24 mouse cellular contexts compared by ENCODE assay signal in genomic region chr4:154627419-154628142, GRCm38 (mm10). TPM values are rescaled to one million over a fixed set of nuclear protein-coding genes. Genes with fewer than 3 reads are reported as not detected.
DNase-seq lines count a peak whose midpoint lies in the region; ATAC-seq and TF ChIP-seq lines count a peak whose summit lies in the region.
"Had no signal": no experiment of that assay in that cellular context is flagged by ENCODE, and none has a peak within 500 bp of the region (broad histone marks: within the 10 kb centered on the region; RNA-seq: fewer than 3 reads in every experiment).

No protein-coding gene starts in this region.

- no peak overlapping the region for H3K9ac ChIP-seq in heart, embryonic 16.5 days (ENCODE audit: low read length)
- H3K9ac ChIP-seq in liver, embryonic 13.5 days: peak overlapping the region; percentile 3; the same call in 1 of the 2 replicates
- no peak overlapping the region for H3K9ac ChIP-seq in liver, embryonic 12.5 days
- no peak overlapping the region for H3K9ac ChIP-seq in intestine, embryonic 15.5 days
- H3K9ac ChIP-seq in liver, postnatal 0 days (replicated peaks): no peak overlapping the region
- H3K9ac ChIP-seq: midbrain, embryonic 13.5 days had no signal

- no peaks in the 10 kb centered on the region for H3K36me3 ChIP-seq in heart, embryonic 16.5 days (ENCODE audit: control insufficient read depth, insufficient read depth)
- H3K36me3 ChIP-seq in liver, embryonic 13.5 days: no peaks in the 10 kb centered on the region
- H3K36me3 ChIP-seq in liver, embryonic 12.5 days: no peaks in the 10 kb centered on the region
- H3K36me3 ChIP-seq in intestine, embryonic 15.5 days: no peaks in the 10 kb centered on the region
- H3K36me3 ChIP-seq in liver, postnatal 0 days (replicated peaks; ENCODE audit: insufficient read depth, low read length): no peaks in the 10 kb centered on the region
- H3K36me3 ChIP-seq: midbrain, embryonic 13.5 days had no signal

- no peak overlapping the region for H3K4me3 ChIP-seq in heart, embryonic 16.5 days (ENCODE audit: low read length)
- H3K4me3 ChIP-seq in liver, embryonic 13.5 days (replicated peaks): no peak overlapping the region
- H3K4me3 ChIP-seq in liver, embryonic 12.5 days: no peak overlapping the region
- no peak overlapping the region for H3K4me3 ChIP-seq in intestine, embryonic 15.5 days (replicated peaks)
- no peak overlapping the region for H3K4me3 ChIP-seq in liver, postnatal 0 days (ENCODE audit: low read depth, low read length)
- H3K4me3 ChIP-seq: midbrain, embryonic 13.5 days had no signal

- 0 out of 2 replicates have a peak overlapping the region, but pooled peaks have one; percentile 4 for H3K27ac ChIP-seq in heart, embryonic 16.5 days (ENCODE audit: low read length)
- no peak overlapping the region for H3K27ac ChIP-seq in liver, embryonic 13.5 days
- no peak overlapping the region for H3K27ac ChIP-seq in liver, embryonic 12.5 days
- no peak overlapping the region for H3K27ac ChIP-seq in intestine, embryonic 15.5 days
- H3K27ac ChIP-seq in liver, postnatal 0 days (ENCODE audit: low read depth): no peak overlapping the region
- H3K27ac ChIP-seq: midbrain, embryonic 13.5 days had no signal

- no peak for ATAC-seq in heart, embryonic 16.5 days (replicated peaks; ENCODE audit: extremely low read depth, insufficient read depth, low FRiP score)
- ATAC-seq in liver, embryonic 13.5 days (ENCODE audit: low read depth): 0 out of 2 replicates have a peak, but pooled peaks have one; percentile 21
- no peak for ATAC-seq in liver, embryonic 12.5 days
- peak; percentile 66 for ATAC-seq in intestine, embryonic 15.5 days
- no peak for ATAC-seq in liver, postnatal 0 days
- ATAC-seq: inflammation-experienced regulatory T-cells, adult 6 months; midbrain, embryonic 13.5 days had no signal

- no peak for DNase-seq in heart, postnatal 4 days
- DNase-seq in liver, embryonic 13.5 days: no peak
- no peak for DNase-seq in liver, postnatal 0 days
- no peak for DNase-seq in left cerebral cortex, adult 18-20 months (ENCODE audit: low spot score in 2 of 2)
- no peak for DNase-seq in cerebellum, postnatal 10 days
- DNase-seq: adrenal gland, postnatal 36 days; cerebellum, adult 8-10 months; embryo, embryonic 11 days; gastrocnemius, postnatal 10 days; heart, adult 18-20 months; heart, postnatal 14 days; kidney, postnatal 10 days; layer of hippocampus, adult 9-11 months; lung, adult 2 months; lung, postnatal 36 days; thymus, adult 18-20 months had no signal

- no peaks in the 10 kb centered on the region for H3K9me3 ChIP-seq in heart, embryonic 16.5 days (replicated peaks; ENCODE audit: control insufficient read depth, low read length)
- H3K9me3 ChIP-seq in liver, embryonic 13.5 days (replicated peaks): no peaks in the 10 kb centered on the region
- H3K9me3 ChIP-seq in liver, embryonic 12.5 days (replicated peaks): no peaks in the 10 kb centered on the region
- H3K9me3 ChIP-seq in intestine, embryonic 15.5 days: no peaks in the 10 kb centered on the region
- no peaks in the 10 kb centered on the region for H3K9me3 ChIP-seq in liver, postnatal 0 days (ENCODE audit: low read length)
- H3K9me3 ChIP-seq: midbrain, embryonic 13.5 days had no signal

- H3K4me1 ChIP-seq in heart, embryonic 16.5 days (ENCODE audit: control insufficient read depth, insufficient read depth, low read length): peaks cover 54% of the 10 kb centered on the region
- H3K4me1 ChIP-seq in liver, embryonic 13.5 days (replicated peaks): peaks cover 22% of the 10 kb centered on the region
- no peaks in the 10 kb centered on the region for H3K4me1 ChIP-seq in liver, embryonic 12.5 days
- peaks cover 19% of the 10 kb centered on the region; the same call in 1 of the 2 replicates for H3K4me1 ChIP-seq in intestine, embryonic 15.5 days (replicated peaks)
- H3K4me1 ChIP-seq in liver, postnatal 0 days (ENCODE audit: insufficient read depth): peaks cover 3% of the 10 kb centered on the region; the same call in 1 of the 2 replicates

- WGBS in heart, embryonic 16.5 days: 76% methylated on average over 5 of the region's 5 CpGs
- 61% methylated on average over 5 of the region's 5 CpGs for WGBS in liver, embryonic 13.5 days (ENCODE audit: insufficient replicate concordance)
- WGBS in liver, embryonic 12.5 days (ENCODE audit: insufficient replicate concordance): 72% methylated on average over 5 of the region's 5 CpGs
- WGBS in intestine, embryonic 15.5 days: 68% methylated on average over 5 of the region's 5 CpGs
- 54% methylated on average over 5 of the region's 5 CpGs for WGBS in liver, postnatal 0 days (ENCODE audit: insufficient replicate concordance)

- peak; percentile 43; the same call in 1 of the 2 replicates for TF ChIP-seq EP300 in liver, postnatal 0 days (IDR thresholded peaks at IDR 0.05; ENCODE audit: low read depth)

- H3K4me2 ChIP-seq in heart, embryonic 16.5 days (ENCODE audit: low read depth, low read length): no peak overlapping the region
- no peak overlapping the region for H3K4me2 ChIP-seq in liver, embryonic 13.5 days
- no peak overlapping the region for H3K4me2 ChIP-seq in liver, embryonic 12.5 days
- no peak overlapping the region for H3K4me2 ChIP-seq in intestine, embryonic 15.5 days (replicated peaks)
- H3K4me2 ChIP-seq in liver, postnatal 0 days (ENCODE audit: low read depth, low read length): no peak overlapping the region
- H3K4me2 ChIP-seq: midbrain, embryonic 13.5 days had no signal

- peaks cover 9% of the 10 kb centered on the region; the same call in 1 of the 2 replicates for H3K27me3 ChIP-seq in heart, embryonic 16.5 days (ENCODE audit: control insufficient read depth, insufficient read depth, low read length)
- peaks cover 42% of the 10 kb centered on the region for H3K27me3 ChIP-seq in liver, embryonic 13.5 days
- H3K27me3 ChIP-seq in liver, embryonic 12.5 days (replicated peaks): peaks cover 61% of the 10 kb centered on the region
- peaks cover 21% of the 10 kb centered on the region; the same call in 1 of the 2 replicates for H3K27me3 ChIP-seq in intestine, embryonic 15.5 days (replicated peaks)
- 0 out of 2 replicates have a peak, but pooled peaks cover 3% of the 10 kb centered on the region for H3K27me3 ChIP-seq in liver, postnatal 0 days (ENCODE audit: insufficient read depth, low read length)

- TF ChIP-seq CTCF in liver, postnatal 0 days (IDR thresholded peaks at IDR 0.05; ENCODE audit: low read depth): no peak

RNA-seq across cellular contexts. Expression of gene Prdm16, which starts 9.1 kb away (rescaled TPM):
- 18.2 and 21.9 TPM in 2 replicates for polyA plus RNA-seq in heart, embryonic 16.5 days (2015; fragmentation: Nextera tagmentation; extraction: Ambion mirVana)
- total RNA-seq in heart, postnatal 4 days (2021): 10 to 100 TPM; 25.5 to 26.8 TPM
- polyA plus RNA-seq in liver, embryonic 13.5 days (2015; fragmentation: Nextera tagmentation; extraction: Ambion mirVana): 1.8 and 2.2 TPM in 2 replicates
- polyA plus RNA-seq in liver, embryonic 12.5 days (2016; fragmentation: Nextera tagmentation; extraction: Ambion mirVana): 2.4 and 2.7 TPM in 2 replicates
- polyA plus RNA-seq in intestine, embryonic 15.5 days (2015; fragmentation: Nextera tagmentation; extraction: Ambion mirVana): 16.4 and 17.7 TPM in 2 replicates
- 0.75 and 2.2 TPM in 2 replicates for polyA plus RNA-seq in liver, postnatal 0 days (2015; fragmentation: Nextera tagmentation; extraction: Ambion mirVana)
- total RNA-seq in left cerebral cortex, adult 18-20 months (2021): 1 to 10 TPM; 8.3 to 8.8 TPM

RNA-seq across cellular contexts. Expression of gene Actrt2, which starts 40.1 kb away (rescaled TPM):
- not detected in 2 replicates for polyA plus RNA-seq in heart, embryonic 16.5 days (2015; fragmentation: Nextera tagmentation; extraction: Ambion mirVana)
- total RNA-seq in heart, postnatal 4 days (2021): not detected
- polyA plus RNA-seq in liver, embryonic 13.5 days (2015; fragmentation: Nextera tagmentation; extraction: Ambion mirVana): not detected in 2 replicates
- polyA plus RNA-seq in liver, embryonic 12.5 days (2016; fragmentation: Nextera tagmentation; extraction: Ambion mirVana): not detected in 2 replicates
- polyA plus RNA-seq in intestine, embryonic 15.5 days (2015; fragmentation: Nextera tagmentation; extraction: Ambion mirVana): not detected in 2 replicates
- not detected in 2 replicates for polyA plus RNA-seq in liver, postnatal 0 days (2015; fragmentation: Nextera tagmentation; extraction: Ambion mirVana)
- not detected for total RNA-seq in left cerebral cortex, adult 18-20 months (2021)
- total RNA-seq: adrenal gland, postnatal 36 days; gastrocnemius, postnatal 10 days; heart, adult 18-20 months; heart, postnatal 14 days; left cerebral cortex, postnatal 25 days; neutrophil, adult 5-6 weeks had no signal
- polyA plus RNA-seq: frontal cortex, adult 2 months; inflammation-experienced regulatory T-cells, adult 6 months; lung, adult 2 months; midbrain, embryonic 13.5 days had no signal

Comparison
In these comparisons a context has a peak if more than half of its experiments do, and no peak if none do; other contexts are left out.
1. ATAC-seq: peak in liver, embryonic 13.5 days (single experiment) and intestine, embryonic 15.5 days (single experiment); none in heart, embryonic 16.5 days (single experiment), liver, embryonic 12.5 days (single experiment) and liver, postnatal 0 days (single experiment).